Mouse (Mus musculus): ENCODE data around the gene 1500009C09Rik.

GRCm38 (mm10) chr15:82231591-82232378 is 20.4 kb upstream of the 1500009C09Rik start:
- TF ChIP-seq REST (IDR thresholded peaks at IDR 0.05; ENCODE audit: insufficient read depth, insufficient read length) (no peak), POLR2A (IDR thresholded peaks at IDR 0.05; ENCODE audit: insufficient read length, low read depth) (no peak)

Measured in myocyte (in vitro differentiated cells).